Mouse (Mus musculus): ENCODE measurements around the gene Rab13. TPM values are rescaled to one million over a fixed set of nuclear protein-coding genes. Genes with fewer than 3 reads are reported as not detected.
A peak's percentile ranks its signal among the peaks of the same experiment; 100 is the strongest.

Gene Rab13
- total and polyA plus RNA-seq, 2 experiments from 2014 or later, result 5.9 to 20.6 TPM

DNA sequence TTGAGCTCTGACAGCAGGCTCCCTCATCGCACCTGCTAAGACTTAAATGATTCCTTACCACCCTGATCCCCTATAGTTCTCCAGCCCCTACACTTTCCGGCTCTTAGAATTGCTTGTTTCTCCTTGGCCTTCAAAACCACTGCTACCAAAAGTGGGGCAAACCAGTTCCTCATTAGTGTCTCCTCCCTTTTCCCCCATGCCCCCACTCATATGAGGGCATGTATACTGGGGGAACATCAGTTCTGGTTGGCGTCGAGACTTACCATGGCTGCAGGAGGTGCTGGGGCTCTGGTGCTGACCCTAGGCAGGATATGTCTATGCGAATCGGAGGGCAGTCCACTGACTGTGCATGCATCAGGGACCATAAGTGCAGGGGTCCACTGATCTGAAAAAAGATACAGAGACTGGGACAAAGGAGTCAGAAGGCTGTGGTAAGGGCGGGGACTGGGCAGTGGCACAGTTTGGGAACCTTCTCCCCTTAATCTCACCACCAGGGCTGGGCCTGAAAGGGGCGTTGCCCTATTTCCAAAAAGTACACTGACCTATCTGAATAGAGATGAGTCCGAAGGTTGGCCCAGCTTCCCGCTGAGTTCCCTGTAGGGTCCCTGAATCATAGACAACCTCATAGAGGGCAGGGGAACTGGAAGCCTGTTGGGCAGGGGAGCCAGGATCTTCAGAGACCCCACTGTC, 28.3 kb downstream of the Rab13 start:
- DNase-seq (ENCODE audit: low spot score) (no peak), ATAC-seq (no peak)
- H3K4me3 ChIP-seq (ENCODE audit: low read length), result no peak overlapping the region
- no peak for TF ChIP-seq CTCF (IDR thresholded peaks at IDR 0.05; ENCODE audit: low read depth)
- no peaks in the 10 kb centered on the region for H3K36me3 ChIP-seq (ENCODE audit: insufficient read depth, low read length)
- H3K4me2 ChIP-seq (ENCODE audit: low read depth, low read length), result no peak overlapping the region
- H3K9ac ChIP-seq (replicated peaks; ENCODE audit: low read length), result no peak overlapping the region
- H3K4me1 ChIP-seq (ENCODE audit: insufficient read depth, low read length), result peaks cover 6% of the 10 kb centered on the region; the same call in 1 of the 2 replicates
- H3K27me3 ChIP-seq (ENCODE audit: insufficient read depth, low read length), result no peaks in the 10 kb centered on the region
- H3K9me3 ChIP-seq (ENCODE audit: low read length), result no peaks in the 10 kb centered on the region
- WGBS, result 83% methylated on average over 10 of the region's 10 CpGs
- H3K27ac ChIP-seq, result no peak overlapping the region

DNA sequence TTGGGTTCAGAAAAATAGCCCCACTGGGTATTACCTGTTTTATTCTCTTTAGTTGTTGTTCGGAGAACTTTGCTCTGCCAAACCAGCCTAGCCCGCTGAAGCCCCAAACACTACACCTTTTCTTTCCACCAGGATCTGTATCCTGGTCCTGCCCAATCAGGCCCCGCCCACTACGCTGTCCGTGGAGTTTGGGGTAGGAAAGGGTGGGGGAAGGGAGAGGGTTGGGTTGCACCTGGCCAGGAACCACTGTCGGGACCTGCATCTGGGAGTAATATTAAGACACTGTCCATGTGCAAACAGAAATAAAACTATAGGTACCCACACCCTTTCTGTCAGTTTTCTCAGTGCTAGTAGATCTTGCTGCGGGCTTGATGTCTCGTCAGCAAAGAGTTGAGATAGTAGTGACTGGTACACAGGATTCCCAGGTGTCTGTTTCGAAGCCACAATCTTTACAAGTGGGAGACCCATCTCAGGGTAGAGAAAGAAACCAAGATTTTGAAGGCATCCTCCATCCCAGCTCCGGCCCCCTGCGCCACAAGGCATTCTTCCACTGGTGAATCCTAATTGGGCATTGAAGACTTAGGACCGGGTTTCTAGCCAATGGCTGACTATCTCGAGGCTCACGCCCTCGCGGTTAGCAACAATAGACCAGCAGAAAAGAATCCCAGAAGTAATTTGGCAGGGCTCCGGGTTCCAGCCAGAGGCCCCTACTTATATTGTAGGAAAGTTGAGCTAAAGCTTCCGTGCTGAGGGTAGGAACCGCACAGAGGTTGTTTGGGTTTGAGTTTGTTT, 29.7 kb downstream of the Rab13 start, which contains the start of gene Creb3l4:
TSS of gene Creb3l4 (minus strand) at position 529 of the 792 bp plus-strand sequence.
- Histone ChIP-seq H3K4me1 (ENCODE audit: insufficient read depth, low read length) (peaks cover 6% of the 10 kb centered on the region; the same call in 1 of the 2 replicates), H3K4me2 (ENCODE audit: low read depth, low read length) (peak within 1 kb of the TSS; percentile 57), H3K27me3 (ENCODE audit: insufficient read depth, low read length) (no peaks in the 10 kb centered on the region), H3K9me3 (ENCODE audit: low read length) (no peaks in the 10 kb centered on the region), H3K9ac (replicated peaks; ENCODE audit: low read length) (peak within 1 kb of the TSS; percentile 33; the same call in 1 of the 2 replicates), H3K4me3 (ENCODE audit: low read length) (peak within 1 kb of the TSS; percentile 29), H3K36me3 (ENCODE audit: insufficient read depth, low read length) (no peaks in the 10 kb centered on the region), H3K27ac (no peak within 1 kb of the TSS)
- ATAC-seq (peak; percentile 61), DNase-seq (ENCODE audit: low spot score) (peak; percentile 78)
- no peak for TF ChIP-seq CTCF (IDR thresholded peaks at IDR 0.05; ENCODE audit: low read depth)
- 3% methylated on average over 19 of the region's 19 CpGs for WGBS

DNA sequence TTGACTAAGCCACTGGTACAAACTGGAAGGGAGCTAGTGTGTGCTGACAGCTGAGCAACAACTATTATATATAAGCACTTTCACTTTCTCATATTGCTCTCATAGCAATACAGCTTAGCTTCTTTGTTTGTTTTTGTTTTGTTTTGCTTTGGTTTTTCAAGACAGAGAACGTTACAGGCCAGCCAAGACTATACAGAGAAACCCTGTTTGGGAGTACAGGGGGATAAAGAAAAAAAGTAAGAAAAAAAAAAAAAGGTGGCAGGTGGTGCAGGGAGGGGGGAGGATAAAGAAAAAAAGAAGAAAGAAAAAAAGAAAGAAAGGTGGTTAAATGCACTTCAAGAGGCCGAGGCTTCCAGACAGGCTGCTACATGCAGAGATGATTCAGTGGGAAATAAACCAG, 31.9 kb downstream of the Rab13 start:
- TF ChIP-seq CTCF (IDR thresholded peaks at IDR 0.05; ENCODE audit: low read depth), result no peak
- Histone ChIP-seq H3K4me1 (ENCODE audit: insufficient read depth, low read length) (peaks cover 11% of the 10 kb centered on the region), H3K27ac (no peak overlapping the region), H3K36me3 (ENCODE audit: insufficient read depth, low read length) (no peaks in the 10 kb centered on the region), H3K9ac (replicated peaks; ENCODE audit: low read length) (no peak overlapping the region), H3K27me3 (ENCODE audit: insufficient read depth, low read length) (no peaks in the 10 kb centered on the region), H3K9me3 (ENCODE audit: low read length) (no peaks in the 10 kb centered on the region), H3K4me3 (ENCODE audit: low read length) (no peak overlapping the region), H3K4me2 (ENCODE audit: low read depth, low read length) (no peak overlapping the region)
- DNase-seq (ENCODE audit: low spot score) (no peak), ATAC-seq (no peak)
- WGBS, result 61% methylated on average over 2 of the region's 2 CpGs

DNA sequence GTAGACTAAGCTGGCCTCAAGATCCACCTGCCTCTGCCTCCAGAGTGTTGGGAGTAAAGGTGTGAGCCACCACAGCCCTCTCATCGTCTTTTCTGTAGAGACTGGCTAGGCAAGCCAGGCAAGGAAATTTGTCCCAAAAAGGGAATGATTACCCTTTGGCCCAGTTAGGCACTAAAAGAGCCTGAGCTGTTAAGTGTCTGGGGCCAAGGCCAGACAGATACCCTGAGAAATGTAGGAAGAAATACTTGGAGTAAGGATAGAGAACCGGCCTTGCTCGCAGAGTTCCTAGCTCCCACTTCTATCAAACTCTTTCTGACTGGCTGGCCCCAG, 34.1 kb downstream of the Rab13 start:
- TF ChIP-seq CTCF (IDR thresholded peaks at IDR 0.05; ENCODE audit: low read depth), result peak; percentile 6; the same call in 1 of the 2 replicates
- ATAC-seq, result no peak; the same call in 1 of the 2 replicates
- no peak for DNase-seq (ENCODE audit: low spot score)
- Histone ChIP-seq H3K4me3 (ENCODE audit: low read length) (peak overlapping the region; percentile 66), H3K27me3 (ENCODE audit: insufficient read depth, low read length) (no peaks in the 10 kb centered on the region), H3K9me3 (ENCODE audit: low read length) (no peaks in the 10 kb centered on the region), H3K27ac (peak overlapping the region; percentile 87), H3K4me2 (ENCODE audit: low read depth, low read length) (peak overlapping the region; percentile 91), H3K9ac (replicated peaks; ENCODE audit: low read length) (peak overlapping the region; percentile 74), H3K4me1 (ENCODE audit: insufficient read depth, low read length) (peaks cover 11% of the 10 kb centered on the region), H3K36me3 (ENCODE audit: insufficient read depth, low read length) (no peaks in the 10 kb centered on the region)
- WGBS, result 0% methylated on average over 3 of the region's 3 CpGs

DNA sequence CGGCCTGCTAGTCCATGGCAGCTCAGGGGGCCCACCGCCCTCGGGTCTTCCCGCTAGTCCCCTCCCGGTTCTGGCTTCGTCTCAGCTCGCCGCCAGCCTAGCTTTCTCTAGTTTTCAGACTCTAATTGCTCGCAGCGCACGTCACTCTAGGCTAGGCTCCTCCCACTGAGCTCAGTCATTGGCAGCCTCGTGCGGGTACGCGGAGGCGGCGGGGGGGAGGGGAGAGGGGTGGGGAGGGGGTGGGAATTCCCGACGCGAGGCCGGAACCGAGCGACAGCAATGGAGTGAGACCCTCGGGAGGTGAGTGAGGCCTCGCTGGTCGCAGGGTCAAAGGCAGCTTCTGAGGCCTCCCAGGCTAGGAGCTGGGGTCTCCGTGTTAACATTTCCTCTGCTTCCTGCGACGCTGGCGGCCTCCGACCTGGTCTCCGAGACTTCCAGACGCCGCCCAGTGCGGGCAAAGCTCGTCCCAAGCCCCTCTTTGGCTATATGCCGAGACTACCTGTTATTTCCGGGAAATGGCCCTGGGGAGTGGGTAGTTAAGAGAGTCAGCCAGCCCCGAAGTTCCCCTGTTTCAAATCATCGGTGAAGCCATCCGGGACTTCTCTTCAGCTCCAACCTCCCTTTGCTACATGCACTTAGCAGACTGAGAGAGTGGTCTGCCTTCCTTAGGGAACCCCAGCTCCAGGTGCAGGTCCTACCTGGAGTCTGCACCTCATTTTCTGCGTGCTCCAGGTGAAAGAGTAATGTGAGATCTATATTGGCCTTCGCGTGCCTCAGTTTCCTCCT, 34.7 kb downstream of the Rab13 start, which contains the start of gene Slc39a1:
TSS of gene Slc39a1 (plus strand) at position 213 of the 786 bp plus-strand sequence.
- 1% methylated on average over 35 of the region's 44 CpGs for WGBS
- no peaks in the 10 kb centered on the region for H3K27me3 ChIP-seq (ENCODE audit: insufficient read depth, low read length)
- peak; percentile 97 for ATAC-seq
- H3K4me3 ChIP-seq (ENCODE audit: low read length), result peak within 1 kb of the TSS; percentile 66
- no peak for TF ChIP-seq CTCF (IDR thresholded peaks at IDR 0.05; ENCODE audit: low read depth)
- DNase-seq (ENCODE audit: low spot score), result peak; percentile 98
- no peaks in the 10 kb centered on the region for H3K36me3 ChIP-seq (ENCODE audit: insufficient read depth, low read length)
- H3K9ac ChIP-seq (replicated peaks; ENCODE audit: low read length), result peak within 1 kb of the TSS; percentile 74
- H3K4me1 ChIP-seq (ENCODE audit: insufficient read depth, low read length), result peaks cover 6% of the 10 kb centered on the region
- peak within 1 kb of the TSS; percentile 91 for H3K4me2 ChIP-seq (ENCODE audit: low read depth, low read length)
- peak within 1 kb of the TSS; percentile 87 for H3K27ac ChIP-seq
- no peaks in the 10 kb centered on the region for H3K9me3 ChIP-seq (ENCODE audit: low read length)

DNA sequence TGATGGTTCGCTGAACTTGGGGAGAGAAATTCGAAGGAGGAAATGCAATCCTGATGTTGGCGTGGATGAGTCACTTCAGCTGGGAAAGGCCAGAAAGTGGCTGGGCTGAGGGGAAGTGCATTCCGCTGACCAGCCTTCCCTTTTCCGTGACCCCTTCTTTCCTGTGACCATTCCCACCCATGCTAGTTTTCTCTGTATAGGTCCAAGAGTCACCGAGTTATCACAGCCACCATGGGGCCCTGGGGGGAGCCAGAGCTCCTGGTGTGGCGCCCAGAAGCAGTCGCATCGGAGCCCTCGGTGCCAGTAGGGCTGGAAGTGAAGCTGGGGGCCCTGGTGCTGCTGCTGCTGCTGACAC, 35.2 kb downstream of the Rab13 start:
- Histone ChIP-seq H3K4me1 (ENCODE audit: insufficient read depth, low read length) (peaks cover 5% of the 10 kb centered on the region), H3K27me3 (ENCODE audit: insufficient read depth, low read length) (no peaks in the 10 kb centered on the region), H3K27ac (peak overlapping the region; percentile 87), H3K9me3 (ENCODE audit: low read length) (no peaks in the 10 kb centered on the region), H3K4me3 (ENCODE audit: low read length) (peak overlapping the region; percentile 66), H3K9ac (replicated peaks; ENCODE audit: low read length) (peak overlapping the region; percentile 74), H3K36me3 (ENCODE audit: insufficient read depth, low read length) (no peaks in the 10 kb centered on the region), H3K4me2 (ENCODE audit: low read depth, low read length) (peak overlapping the region; percentile 91)
- 6% methylated on average over 10 of the region's 10 CpGs for WGBS
- TF ChIP-seq CTCF (IDR thresholded peaks at IDR 0.05; ENCODE audit: low read depth), result no peak
- DNase-seq (ENCODE audit: low spot score) (peak; percentile 4), ATAC-seq (no peak)

Data from hindbrain, postnatal 0 days (tissue).